Mouse (Mus musculus): ENCODE results near the gene Tas1r3. TPM values are rescaled to one million over a fixed set of nuclear protein-coding genes. Genes with fewer than 3 reads are reported as not detected.
A peak's percentile ranks its signal among the peaks of the same experiment; 100 is the strongest.

Tas1r3 gene
- total RNA-seq, 1 experiment from 2014 or later = 0.09 TPM

DNA sequence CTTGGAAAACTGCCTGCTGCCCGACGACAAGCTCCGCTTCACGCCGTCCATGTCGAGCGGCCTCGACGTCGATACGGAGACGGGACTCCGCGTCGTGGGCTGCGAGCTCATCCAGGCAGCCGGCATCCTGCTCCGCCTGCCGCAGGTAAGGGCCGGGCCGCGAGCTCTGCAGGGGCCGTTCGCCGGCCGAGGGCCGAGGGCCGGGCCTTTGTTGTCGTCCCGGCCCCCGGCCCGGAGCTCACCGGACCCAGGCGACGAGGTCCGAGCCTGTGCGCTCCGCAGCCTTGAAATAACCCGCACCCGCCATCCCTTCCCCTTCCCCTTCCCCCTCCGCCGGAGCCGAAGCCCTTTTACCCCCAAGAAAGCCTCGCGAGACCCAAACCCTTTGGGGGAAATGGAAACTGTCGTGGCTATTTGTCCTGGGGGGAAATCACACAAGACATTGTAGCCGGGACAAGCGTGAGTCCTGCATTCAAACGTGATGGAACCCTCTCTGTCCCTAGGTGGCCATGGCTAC is 50.4 kb downstream of the Tas1r3 start:
- no peak for ATAC-seq (replicated peaks; ENCODE audit: low read depth, poor library complexity, severe bottlenecking)

DNA sequence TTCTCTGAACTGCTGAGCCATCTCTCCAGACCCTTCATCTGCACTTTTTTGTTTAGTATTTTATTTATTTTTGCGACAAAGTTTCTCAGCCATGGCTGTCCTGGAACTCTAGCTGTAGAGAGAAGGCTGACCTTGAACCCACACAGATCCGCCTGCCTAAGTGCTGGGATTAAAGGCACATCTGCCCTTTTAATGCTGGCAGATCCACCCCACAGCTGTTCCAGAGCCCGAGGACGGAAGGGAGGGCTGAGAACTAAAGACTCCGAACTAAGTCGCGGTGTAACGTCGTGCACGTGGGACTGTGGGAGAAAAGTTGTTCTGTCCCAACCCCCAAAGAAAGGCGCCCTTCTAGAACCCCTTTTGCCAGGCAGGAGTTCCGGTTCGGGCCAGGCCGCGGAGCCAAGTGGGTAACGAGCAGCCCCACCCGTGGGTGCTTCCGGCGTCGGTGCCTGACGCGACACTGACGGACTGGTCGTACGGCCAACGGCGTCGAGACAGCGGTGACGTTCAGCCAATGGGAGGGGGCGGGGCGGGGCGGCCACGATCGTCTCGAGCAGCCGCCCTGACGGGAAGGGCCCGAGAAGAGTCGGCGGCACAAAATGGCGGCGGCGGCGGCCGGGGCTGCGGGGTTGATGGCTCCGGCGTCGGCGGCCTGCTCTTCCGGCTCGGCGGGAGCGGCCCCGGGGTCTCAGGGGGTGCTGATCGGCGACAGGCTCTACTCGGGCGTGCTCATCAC is 51.1 kb downstream of the Tas1r3 start, which contains the start of gene Ccnl2:
Gene Ccnl2, plus strand, starts transcription at position 561 of the 736 bp plus-strand sequence.
- ATAC-seq (replicated peaks; ENCODE audit: low read depth, poor library complexity, severe bottlenecking) = peak; percentile 99

Other genes starting within 250 kb of the Tas1r3 start
- 50.8 and 66.1 TPM in 2 replicates for gene Cdk11b, start 238.5 kb downstream of the Tas1r3 start, total RNA-seq (2017)
- gene Gm10563, start 218.0 kb downstream of the Tas1r3 start, total RNA-seq (2017) = not detected in 2 replicates
- 0.91 TPM in 1 of 2 replicates, not detected in the other for gene Mmp23, start 210.0 kb downstream of the Tas1r3 start, total RNA-seq (2017)
- 18.9 and 21.1 TPM in 2 replicates for gene Mib2, start 194.2 kb downstream of the Tas1r3 start, total RNA-seq (2017)
- 2.9 and 3.2 TPM in 2 replicates for gene Fndc10, start 169.0 kb downstream of the Tas1r3 start, total RNA-seq (2017)
- gene Ssu72, start 158.6 kb downstream of the Tas1r3 start, total RNA-seq (2017) = 73.2 and 108 TPM in 2 replicates
- gene Tmem240, start 128.6 kb downstream of the Tas1r3 start, total RNA-seq (2017) = 0.29 TPM in 1 of 2 replicates, not detected in the other
- gene Atad3a, start 102.3 kb downstream of the Tas1r3 start, total RNA-seq (2017) = 77.0 and 120 TPM in 2 replicates
- 0.27 and 0.29 TPM in 2 replicates for gene Vwa1, start 88.7 kb downstream of the Tas1r3 start, total RNA-seq (2017)
- not detected in 2 replicates for gene Tmem88b, start 77.5 kb downstream of the Tas1r3 start, total RNA-seq (2017)
- not detected in 2 replicates for gene Ankrd65, start 72.9 kb downstream of the Tas1r3 start, total RNA-seq (2017)
- gene Mrpl20, start 60.5 kb downstream of the Tas1r3 start, total RNA-seq (2017) = 55.4 and 70.3 TPM in 2 replicates
- gene Ccnl2, start 50.9 kb downstream of the Tas1r3 start, total RNA-seq (2017) = 83.7 and 89.3 TPM in 2 replicates
- gene Aurkaip1, start 32.1 kb downstream of the Tas1r3 start, total RNA-seq (2017) = 89.9 and 123 TPM in 2 replicates
- gene Mxra8, start 23.7 kb downstream of the Tas1r3 start, total RNA-seq (2017) = not detected in 2 replicates
- 9.2 and 11.4 TPM in 2 replicates for gene Dvl1, start 16.0 kb downstream of the Tas1r3 start, total RNA-seq (2017)
- 9.2 and 10.2 TPM in 2 replicates for gene Cptp, start 6.1 kb upstream of the Tas1r3 start, total RNA-seq (2017)
- gene Ints11, start 6.2 kb upstream of the Tas1r3 start, total RNA-seq (2017) = 17.5 and 25.1 TPM in 2 replicates
- 18.1 and 39.2 TPM in 2 replicates for gene Pusl1, start 28.4 kb upstream of the Tas1r3 start, total RNA-seq (2017)
- 18.0 and 20.1 TPM in 2 replicates for gene Acap3, start 28.5 kb upstream of the Tas1r3 start, total RNA-seq (2017)
- 91.5 and 103 TPM in 2 replicates for gene Ube2j2, start 80.5 kb upstream of the Tas1r3 start, total RNA-seq (2017)
- 70.8 and 78.2 TPM in 2 replicates for gene C1qtnf12, start 99.0 kb upstream of the Tas1r3 start, total RNA-seq (2017)
- 7.5 and 9.0 TPM in 2 replicates for gene B3galt6, start 129.3 kb upstream of the Tas1r3 start, total RNA-seq (2017)
- 125 and 157 TPM in 2 replicates for gene Sdf4, start 129.5 kb upstream of the Tas1r3 start, total RNA-seq (2017)
- gene Tnfrsf4, start 150.5 kb upstream of the Tas1r3 start, total RNA-seq (2017) = not detected in 2 replicates
- 6.1 and 9.8 TPM in 2 replicates for gene Tnfrsf18, start 162.8 kb upstream of the Tas1r3 start, total RNA-seq (2017)
- gene Ttll10, start 196.1 kb upstream of the Tas1r3 start, total RNA-seq (2017) = not detected in 2 replicates
- gene 9430015G10Rik, start 246.6 kb upstream of the Tas1r3 start, total RNA-seq (2017) = 34.1 and 42.2 TPM in 2 replicates